Mouse (Mus musculus) liver (tissue): ENCODE results near the gene Asic5.

Source experiments
- DNase-seq: peaks from one replicate; pipeline ENCODE4 v3.0.0-alpha.2; 2020; ENCODE audit warnings: mixed read lengths

Gene Asic5

DNA sequence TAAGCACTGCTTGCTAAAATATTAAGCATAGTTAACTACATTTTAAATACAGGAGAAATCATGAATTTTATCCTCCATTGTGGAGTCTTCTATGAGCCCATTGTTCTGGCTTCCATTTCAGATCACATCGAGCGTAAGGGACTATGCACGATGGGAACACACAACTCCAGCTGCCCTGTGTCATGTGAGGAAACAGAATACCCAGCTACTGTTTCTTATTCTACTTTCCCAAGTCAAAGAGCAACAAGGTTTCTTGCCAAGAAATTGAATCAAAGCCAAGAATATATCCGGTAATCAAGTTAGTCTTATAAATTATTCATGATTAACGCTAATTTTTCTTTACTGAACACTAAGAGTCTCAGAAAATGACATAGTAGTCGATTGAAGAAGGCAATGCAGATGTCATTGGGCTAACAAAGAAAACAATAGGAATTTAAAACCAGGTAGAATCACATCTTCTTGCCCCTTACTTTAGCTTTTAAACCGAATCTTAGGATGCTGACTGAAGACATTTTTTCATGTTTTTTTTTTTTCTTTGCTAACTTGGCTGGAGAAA is 32.1 kb downstream of the Asic5 start:
- DNase-seq: no peak

DNA sequence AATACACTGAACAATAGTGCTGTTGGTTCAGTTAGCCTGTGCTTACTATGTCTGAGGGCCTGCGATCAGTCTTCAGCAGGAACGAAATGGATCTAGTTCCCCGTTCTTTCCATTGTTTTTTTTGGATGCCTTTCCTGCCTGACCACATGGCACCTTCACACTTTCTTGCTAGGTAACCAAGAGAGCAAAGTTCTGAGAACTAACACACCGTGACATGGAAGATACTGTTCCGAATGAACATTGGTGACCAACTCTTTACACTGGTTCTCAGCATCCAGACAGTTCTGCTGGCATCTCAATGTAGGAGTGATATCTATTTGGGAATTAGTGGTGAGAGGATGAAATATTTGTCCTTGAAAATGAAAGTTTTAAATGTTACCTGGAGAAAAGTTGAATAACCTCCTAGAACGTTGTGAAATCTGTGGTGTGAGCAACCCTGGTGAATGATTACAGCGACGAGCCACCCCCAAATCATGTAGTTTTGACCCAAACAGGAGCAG is 40.4 kb downstream of the Asic5 start:
- no peak for DNase-seq

GRCm38 (mm10) chr3:82023065-82023464 is 41.0 kb downstream of the Asic5 start:
- no peak for DNase-seq

GRCm38 (mm10) chr3:82027286-82027685 is 45.2 kb downstream of the Asic5 start:
- DNase-seq: no peak

DNA sequence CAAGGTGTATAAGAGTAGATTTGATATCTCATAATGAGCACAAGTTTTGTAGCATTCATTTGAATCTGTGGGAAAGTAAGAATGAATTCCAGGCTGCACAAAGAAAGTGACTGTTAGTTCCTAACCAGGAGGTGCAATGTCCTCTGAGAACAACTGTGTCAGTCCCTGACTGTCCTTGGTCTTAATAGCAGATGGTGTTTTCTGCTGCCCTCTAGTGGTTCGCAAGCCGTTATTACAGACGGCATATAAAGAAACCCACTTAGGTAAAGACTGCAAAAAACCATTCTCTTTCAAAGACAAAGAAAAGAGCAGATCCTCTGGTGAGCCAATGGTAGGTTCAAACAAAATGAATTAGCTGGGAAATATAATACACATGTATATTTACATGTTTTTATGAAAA is 47.1 kb downstream of the Asic5 start:
- peak; percentile 7 for DNase-seq

DNA sequence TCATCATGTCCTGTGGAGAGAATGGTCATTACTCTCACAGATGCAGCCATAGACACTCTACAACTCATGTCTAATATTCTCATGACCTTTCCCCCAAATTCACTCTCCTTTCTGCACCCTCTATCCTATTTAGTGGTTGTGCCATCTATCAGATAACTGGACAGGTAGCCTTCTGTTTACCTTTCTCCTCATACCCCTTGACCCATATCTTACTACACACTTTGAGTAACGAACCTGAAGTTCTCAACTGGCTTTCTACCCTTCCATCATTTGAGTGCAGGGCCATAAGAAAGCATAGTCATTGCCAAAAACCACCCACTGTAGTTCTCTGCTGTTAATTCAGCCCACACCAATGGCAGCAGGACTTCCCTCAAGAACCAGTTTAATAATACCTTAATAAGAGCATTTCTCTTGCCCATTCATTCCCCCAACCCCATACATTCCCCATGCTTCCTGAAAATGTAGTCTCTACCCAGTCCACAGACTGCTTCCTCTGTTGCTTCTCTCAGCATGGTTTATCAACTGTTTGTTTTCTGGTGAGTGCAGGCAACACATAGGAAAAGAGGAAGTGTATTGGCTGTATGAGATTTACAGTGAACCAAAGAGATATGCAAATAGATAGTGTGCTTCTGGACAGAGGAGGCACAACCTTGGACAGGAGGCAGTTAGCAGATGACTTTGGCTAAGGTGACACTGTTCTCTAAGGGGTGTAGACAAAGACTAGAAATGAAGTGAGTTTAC is 48.1 kb downstream of the Asic5 start:
- DNase-seq: no peak

- DNase-seq: no peak
Observed at GRCm38 (mm10) chr3:82036262-82037044, 54.4 kb downstream of the Asic5 start.

GRCm38 (mm10) chr3:82043676-82044075 is 61.6 kb downstream of the Asic5 start:
- DNase-seq: no peak

DNA sequence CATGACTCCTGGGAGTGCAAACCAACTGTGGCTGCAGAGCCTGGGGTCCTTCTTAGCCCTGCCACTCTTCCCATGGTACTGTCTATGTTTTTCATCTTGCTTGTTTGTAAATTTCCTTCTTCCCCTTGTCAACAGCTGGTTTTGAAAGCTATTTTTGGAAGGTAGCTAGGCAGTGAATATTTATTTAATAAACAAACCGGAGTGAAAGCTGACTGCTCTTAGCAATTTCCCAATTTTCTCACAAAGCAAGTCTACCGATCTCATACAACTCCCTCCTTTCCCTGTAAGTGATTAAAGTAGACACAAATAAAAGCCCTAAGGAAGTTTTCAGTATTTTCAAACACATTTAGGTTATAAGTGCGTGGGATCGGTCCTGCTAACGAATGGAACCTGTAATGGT is 62.8 kb downstream of the Asic5 start:
- DNase-seq: no peak

DNA sequence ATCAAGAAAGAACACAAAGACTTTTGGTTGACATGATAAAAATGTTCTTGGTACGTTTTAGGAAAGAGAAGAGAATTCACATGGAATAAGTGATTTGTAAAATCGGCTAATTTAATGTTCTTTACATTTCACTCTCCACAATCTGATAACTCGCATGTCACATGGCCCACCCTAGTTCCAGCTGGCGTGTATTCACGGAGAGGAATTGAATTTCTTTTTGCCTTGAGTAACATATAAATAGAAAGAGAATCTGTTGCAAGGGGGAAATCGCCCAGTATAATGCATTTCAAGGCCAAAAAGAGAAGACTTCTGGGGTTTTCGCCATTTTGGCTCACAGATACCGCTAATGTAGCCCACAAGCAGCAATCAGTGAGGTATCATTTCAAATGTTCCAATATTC is 64.0 kb downstream of the Asic5 start:
- DNase-seq: no peak

GRCm38 (mm10) chr3:82047100-82047753 is 65.1 kb downstream of the Asic5 start:
- DNase-seq: peak; percentile 21

DNA sequence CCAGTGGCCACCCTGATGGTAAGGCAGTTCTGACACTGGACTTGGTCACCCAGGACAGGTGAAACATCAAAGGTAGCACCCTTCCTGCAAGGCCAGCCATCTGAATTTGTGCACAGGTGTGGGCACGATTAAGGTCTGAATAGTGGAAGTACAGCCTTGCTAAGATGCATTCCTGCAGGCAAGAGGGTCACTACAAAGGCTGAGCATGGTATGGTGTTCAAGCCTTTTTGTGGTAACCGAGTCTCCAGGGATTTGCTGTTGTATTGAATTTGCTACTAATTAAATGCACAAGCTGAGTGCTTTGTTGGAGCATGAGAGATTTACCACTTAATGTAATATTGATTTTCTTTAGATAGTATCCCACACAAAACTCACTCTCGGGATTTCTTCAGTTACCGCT is 66.0 kb downstream of the Asic5 start:
- no peak for DNase-seq

DNA sequence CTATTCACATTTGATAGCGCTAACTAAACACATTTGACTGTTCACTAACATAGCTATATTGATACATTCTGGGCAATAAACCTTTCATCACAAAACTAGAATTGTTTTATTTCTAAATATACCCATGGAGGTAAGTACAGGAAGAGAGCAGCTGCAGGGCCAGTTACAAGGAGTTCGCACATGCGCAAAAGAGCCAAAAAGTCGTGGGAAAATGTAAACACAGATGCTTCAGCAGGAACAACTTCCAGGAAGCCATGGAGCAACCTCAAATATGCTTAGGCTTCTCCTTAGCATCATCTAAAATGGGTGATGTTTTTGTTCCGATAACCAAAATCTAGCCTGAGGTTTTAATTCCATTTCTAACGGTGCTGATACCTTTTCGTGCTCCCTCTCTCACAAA is 66.6 kb downstream of the Asic5 start:
- no peak for DNase-seq

GRCm38 (mm10) chr3:82051468-82051867 is 69.4 kb downstream of the Asic5 start:
- no peak for DNase-seq

GRCm38 (mm10) chr3:82052029-82052428 is 69.9 kb downstream of the Asic5 start:
- no peak for DNase-seq

- no peak for DNase-seq
Observed at GRCm38 (mm10) chr3:82054283-82054974, 72.3 kb downstream of the Asic5 start.

DNA sequence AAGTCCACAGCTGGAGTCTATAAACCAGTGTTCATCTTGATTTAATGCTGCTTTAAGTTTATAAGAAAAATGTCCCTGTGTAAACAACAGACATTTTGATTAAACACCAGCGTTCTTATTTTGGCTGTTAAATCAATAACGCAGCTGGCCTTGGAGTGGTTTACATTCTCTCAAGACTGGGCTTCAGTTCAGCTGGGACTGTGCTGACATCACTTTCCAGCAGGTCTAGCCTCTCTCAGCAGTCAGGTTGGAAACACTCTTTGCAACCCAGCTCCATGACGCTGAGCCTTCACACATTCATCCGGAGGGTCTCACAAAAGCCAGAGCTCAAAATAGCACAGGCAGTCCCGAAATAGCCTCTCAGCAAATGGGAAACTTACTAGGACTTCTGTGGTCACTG is 75.1 kb downstream of the Asic5 start:
- DNase-seq: no peak

DNA sequence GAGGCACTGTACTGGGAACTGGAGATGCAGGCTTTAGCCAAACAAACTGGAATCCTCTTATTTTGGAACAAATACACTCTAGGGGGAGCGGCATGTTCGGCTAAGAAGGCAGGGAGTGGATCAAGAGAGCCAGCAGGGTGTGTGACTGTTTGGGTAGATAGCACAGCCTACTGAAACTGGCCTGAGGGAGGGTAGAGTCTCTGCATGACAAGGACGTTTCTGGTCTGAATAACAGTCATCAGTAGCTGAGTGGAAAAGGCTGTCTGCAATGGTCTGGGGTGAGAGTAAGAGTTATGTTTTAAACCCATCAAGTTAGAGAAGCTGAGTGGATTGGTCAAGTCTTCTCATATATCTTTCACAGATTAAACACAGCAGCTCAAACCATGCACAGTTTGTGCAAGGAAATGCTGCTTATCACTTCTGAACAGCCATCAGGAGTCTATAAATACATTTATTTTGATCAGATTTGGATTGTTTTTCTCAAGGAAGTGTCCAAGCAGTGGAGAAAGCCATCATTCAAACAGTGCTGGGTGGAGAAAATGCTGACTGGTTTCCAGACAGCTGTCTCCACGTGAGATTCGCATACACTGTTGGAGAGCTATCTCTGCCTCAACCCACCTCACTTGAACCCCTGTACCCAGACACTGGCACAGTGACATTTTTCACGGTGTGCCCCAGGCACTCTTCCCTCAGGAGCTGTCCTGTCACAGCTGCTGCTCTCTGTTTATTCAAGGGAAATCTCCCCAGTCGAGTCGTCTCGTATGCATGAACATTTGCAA is 79.5 kb downstream of the Asic5 start:
- peak; percentile 10 for DNase-seq

DNA sequence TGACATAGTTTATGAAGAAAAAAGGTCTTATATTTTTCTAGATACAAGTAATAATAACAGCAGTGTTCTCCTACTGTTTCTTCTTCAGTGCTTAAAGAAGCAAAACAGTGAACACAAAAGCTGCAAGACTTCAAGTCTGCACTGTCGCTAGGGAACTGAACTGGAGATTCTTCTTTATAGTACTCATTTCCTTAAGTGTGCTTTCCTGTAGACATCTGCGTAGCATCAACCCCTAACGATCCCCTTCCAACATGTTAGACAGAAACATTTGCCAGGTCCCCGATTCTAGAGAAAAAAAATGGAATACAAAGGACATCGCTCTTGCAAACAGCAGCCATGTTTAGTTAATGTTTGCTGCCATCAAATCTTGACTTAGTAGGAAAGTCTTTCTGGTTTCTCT is 85.7 kb downstream of the Asic5 start:
- no peak for DNase-seq
